In genomic region chr11:121668776-121669175, GRCm38 (mm10) we compare ENCODE assay signal across 16 mouse cellular contexts.
"Had no signal": no experiment of that assay in that cellular context is flagged by ENCODE, and none has a peak within 500 bp of the region (broad histone marks: within the 10 kb centered on the region; RNA-seq: fewer than 3 reads in every experiment).

No protein-coding gene starts in this region.

- H3K36me3 ChIP-seq: neural tube, embryonic 13.5 days had no signal

- H3K4me3 ChIP-seq: neural tube, embryonic 13.5 days; neural tube, embryonic 15.5 days; stomach, embryonic 15.5 days had no signal

- H3K4me1 ChIP-seq: stomach, embryonic 15.5 days had no signal

- H3K27me3 ChIP-seq: neural tube, embryonic 13.5 days; neural tube, embryonic 15.5 days; stomach, embryonic 15.5 days had no signal

- H3K9me3 ChIP-seq: neural tube, embryonic 13.5 days; neural tube, embryonic 15.5 days; stomach, embryonic 15.5 days had no signal

- H3K27ac ChIP-seq: neural tube, embryonic 13.5 days; neural tube, embryonic 15.5 days; stomach, embryonic 15.5 days; stomach, postnatal 0 days had no signal

- DNase-seq: retina, postnatal 1 day; right cerebral cortex, adult 18-20 months; right cerebral cortex, postnatal 14 days; right cerebral cortex, postnatal 25 days; right cerebral cortex, postnatal 4 days; spleen, adult 18-20 months; thymus, adult 18-20 months; thymus, adult 2 months; thymus, postnatal 14 days; thymus, postnatal 25 days; thymus, postnatal 36 days; thymus, postnatal 4 days had no signal
